Mouse (Mus musculus): ENCODE results near the gene Tshz3.

- TF ChIP-seq POLR2A (IDR thresholded peaks at IDR 0.05; ENCODE audit: low read depth, low read length) (no peak), CTCF (conservative IDR thresholded peaks at IDR 0.05; ENCODE audit: insufficient read depth, insufficient read length, low read depth, low read length) (no peak)
Observed at GRCm38 (mm10) chr7:36697118-36697855, 631 bp upstream of the Tshz3 start.
